Mouse (Mus musculus) kidney, postnatal 0 days (tissue): ENCODE results near the gene Btf3l4. TPM values are rescaled to one million over a fixed set of nuclear protein-coding genes. Genes with fewer than 3 reads are reported as not detected.

Experiments
- ATAC-seq: fragments of 200-750 bp; cut with Nextera tagmentation; replicated peaks from 2 replicates; pipeline ENCODE4 v1.8.0; 2017; ENCODE audit warnings: low read depth, moderate number of reproducible peaks, moderate TSS enrichment, moderate library complexity; ENCODE audit not compliant: low FRiP score
- DNase-seq: peaks from one replicate; pipeline ENCODE4 v3.0.0-alpha.2; 2016; ENCODE audit warnings: low spot score
- H3K27ac ChIP-seq: fragments of 300-500 bp; sonication (generic); 2 replicates; pipeline ENCODE4 v1.5.1; 2014; ENCODE audit warnings: mild to moderate bottlenecking
- H3K27me3 ChIP-seq: fragments of 300-500 bp; sonication (generic); 2 replicates; pipeline ENCODE4 v1.6.1; 2014; ENCODE audit warnings: low read length, mixed read lengths; ENCODE audit not compliant: insufficient read depth
- H3K36me3 ChIP-seq: fragments of 300-500 bp; sonication (generic); 2 replicates; pipeline ENCODE4 v1.6.1; 2014; ENCODE audit warnings: low read length, mixed read lengths; ENCODE audit not compliant: insufficient read depth
- H3K4me1 ChIP-seq: fragments of 300-500 bp; sonication (generic); replicated peaks from 2 replicates; pipeline ENCODE4 v1.6.1; 2014; ENCODE audit warnings: antibody characterized with exemption, low read length, mixed read lengths; ENCODE audit not compliant: insufficient read depth
- H3K4me2 ChIP-seq: fragments of 300-500 bp; sonication (generic); 2 replicates; pipeline ENCODE4 v1.6.1; 2014; ENCODE audit warnings: mild to moderate bottlenecking, low read length, moderate library complexity, mixed read lengths
- H3K4me3 ChIP-seq: fragments of 300-500 bp; sonication (generic); replicated peaks from 2 replicates; pipeline ENCODE4 v1.5.1; 2014; ENCODE audit warnings: low read depth, low read length
- H3K9ac ChIP-seq: fragments of 300-500 bp; sonication (generic); 2 replicates; pipeline ENCODE4 v1.6.1; 2014; ENCODE audit warnings: low read depth, low read length
- H3K9me3 ChIP-seq: fragments of 300-500 bp; sonication (generic); replicated peaks from 2 replicates; pipeline ENCODE4 v1.6.1; 2016; ENCODE audit warnings: low read length, inconsistent platforms, mixed read lengths
- CTCF ChIP-seq: IDR thresholded peaks from 2 replicates; pipeline ENCODE4 v1.5.1; 2016; ENCODE audit warnings: antibody characterized with exemption, low read depth, mild to moderate bottlenecking, moderate library complexity
- WGBS: fragments of 180-500 bp; shearing (Covaris S2); extraction: QIAGEN DNeasy Blood & Tissue Kit; methylation state at CpG from one replicate; pipeline ENCODE4 v1.1.7; 2014; 5-methylcytosine and 5-hydroxymethylcytosine counted together
- polyA plus RNA-seq: library from polyadenylated mRNA; unstranded; fragments of >200 nt; fragmentation: Nextera tagmentation; extraction: Ambion mirVana; gene quantifications from 2 replicates; pipeline ENCODE4 v1.2.1, GENCODE M21; 2015

Btf3l4 gene
- polyA plus RNA-seq, 1 experiment from 2014 or later = 174 TPM

DNA sequence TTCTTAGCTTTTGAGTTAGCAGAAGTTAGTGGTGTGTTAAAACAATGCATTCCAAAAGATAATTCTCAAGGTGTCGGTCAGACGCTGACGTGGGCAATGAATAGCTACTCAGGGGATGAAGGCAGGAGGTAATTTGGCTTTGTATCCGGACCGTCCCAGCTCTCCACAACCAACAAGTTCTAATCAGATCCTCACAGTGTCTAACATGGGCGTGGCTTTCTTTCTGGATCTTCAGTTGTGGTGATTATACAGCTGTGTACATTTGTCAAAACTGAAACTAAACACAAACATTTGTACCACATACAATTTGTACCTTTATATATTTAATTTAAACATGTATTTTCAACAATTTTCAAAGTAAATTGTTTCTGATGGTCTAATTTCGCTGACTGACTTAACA is 33.4 kb upstream of the Btf3l4 start:
- Histone ChIP-seq H3K27me3 (no peaks in the 10 kb centered on the region), H3K4me3 (no peak overlapping the region), H3K9ac (no peak overlapping the region), H3K4me1 (no peaks in the 10 kb centered on the region), H3K27ac (no peak overlapping the region), H3K9me3 (no peaks in the 10 kb centered on the region), H3K36me3 (peaks cover 11% of the 10 kb centered on the region; the same call in 1 of the 2 replicates), H3K4me2 (no peak overlapping the region)
- ATAC-seq = no peak
- no peak for TF ChIP-seq CTCF
- WGBS = 82% methylated on average over 7 of the region's 7 CpGs
- DNase-seq = no peak

DNA sequence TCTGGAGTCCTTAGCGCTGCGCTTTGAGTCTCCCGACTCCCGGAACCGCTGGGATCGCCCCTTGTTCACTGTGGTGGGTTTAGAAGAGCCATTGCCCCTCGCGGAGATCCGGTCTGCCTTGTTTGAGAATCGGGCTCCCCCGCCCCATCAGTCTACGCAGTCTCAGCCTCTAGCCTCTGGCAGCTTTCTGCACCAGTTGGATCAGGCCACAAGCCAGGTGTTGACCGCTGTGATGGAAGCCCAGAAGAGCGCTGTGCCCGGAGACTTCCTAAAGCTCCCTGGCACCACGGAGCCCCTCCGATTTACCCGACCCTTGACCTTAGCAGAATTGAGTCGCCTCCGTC is 15.1 kb upstream of the Btf3l4 start, which contains the start of gene A730015C16Rik:
A730015C16Rik (minus strand) TSS at position 115 of the 344 bp plus-strand sequence.
- Histone ChIP-seq H3K36me3 (peaks cover 4% of the 10 kb centered on the region; the same call in 1 of the 2 replicates), H3K27ac (peak within 1 kb of the TSS; percentile 98), H3K4me2 (peak within 1 kb of the TSS; percentile 98), H3K9me3 (no peaks in the 10 kb centered on the region), H3K4me3 (peak within 1 kb of the TSS; percentile 76), H3K9ac (peak within 1 kb of the TSS; percentile 86), H3K4me1 (peaks cover 7% of the 10 kb centered on the region), H3K27me3 (no peaks in the 10 kb centered on the region)
- DNase-seq = no peak
- ATAC-seq = peak; percentile 53; the same call in 1 of the 2 replicates
- no peak for TF ChIP-seq CTCF
- WGBS = 5% methylated on average over 20 of the region's 20 CpGs

DNA sequence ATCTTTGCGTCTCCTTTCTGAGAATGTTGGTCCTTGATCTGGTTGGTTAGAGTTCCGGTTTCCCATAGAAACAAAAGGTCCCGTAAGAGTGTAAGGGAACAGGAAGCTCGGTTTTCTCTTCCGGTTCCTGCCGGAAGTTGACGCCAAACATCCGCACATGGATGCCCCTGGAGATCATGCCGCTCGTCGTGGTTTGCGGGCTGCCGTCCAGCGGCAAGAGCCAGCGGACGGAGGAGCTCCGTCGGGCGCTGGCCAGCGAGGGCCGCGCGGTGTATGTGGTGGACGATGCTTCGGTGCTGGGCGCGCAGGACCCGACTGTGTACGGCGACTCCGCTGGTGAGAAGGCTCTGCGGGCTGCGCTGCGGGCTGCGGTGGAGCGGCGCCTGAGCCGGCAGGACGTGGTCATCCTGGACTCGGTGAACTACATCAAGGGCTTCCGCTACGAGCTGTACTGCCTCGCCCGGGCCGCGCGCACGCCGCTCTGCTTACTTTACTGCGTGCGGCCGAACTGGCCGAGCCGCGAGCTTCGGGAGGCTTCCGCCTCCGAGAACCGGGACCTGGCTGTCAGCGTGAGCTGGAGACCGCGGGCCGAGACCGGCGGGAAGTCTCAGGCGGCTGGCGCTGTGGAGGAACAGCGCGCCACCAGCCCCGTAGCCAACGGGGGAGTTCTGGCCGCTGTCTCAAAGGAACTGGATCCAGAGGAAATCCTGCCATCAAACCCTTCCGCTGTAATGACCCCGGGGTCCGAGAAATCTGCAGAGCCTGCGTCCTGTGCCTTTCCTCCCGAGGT is 14.5 kb upstream of the Btf3l4 start, which contains the start of gene Kti12:
Kti12 (plus strand) TSS at position 71 of the 790 bp plus-strand sequence.
- Histone ChIP-seq H3K27me3 (no peaks in the 10 kb centered on the region), H3K36me3 (no peaks in the 10 kb centered on the region), H3K27ac (peak within 1 kb of the TSS; percentile 98), H3K4me3 (peak within 1 kb of the TSS; percentile 76), H3K9ac (peak within 1 kb of the TSS; percentile 86), H3K9me3 (no peaks in the 10 kb centered on the region), H3K4me1 (peaks cover 7% of the 10 kb centered on the region), H3K4me2 (peak within 1 kb of the TSS; percentile 98)
- TF ChIP-seq CTCF = no peak
- WGBS = under 1% methylated on average over 72 of the region's 77 CpGs
- DNase-seq (peak; percentile 96), ATAC-seq (peak; percentile 85)

DNA sequence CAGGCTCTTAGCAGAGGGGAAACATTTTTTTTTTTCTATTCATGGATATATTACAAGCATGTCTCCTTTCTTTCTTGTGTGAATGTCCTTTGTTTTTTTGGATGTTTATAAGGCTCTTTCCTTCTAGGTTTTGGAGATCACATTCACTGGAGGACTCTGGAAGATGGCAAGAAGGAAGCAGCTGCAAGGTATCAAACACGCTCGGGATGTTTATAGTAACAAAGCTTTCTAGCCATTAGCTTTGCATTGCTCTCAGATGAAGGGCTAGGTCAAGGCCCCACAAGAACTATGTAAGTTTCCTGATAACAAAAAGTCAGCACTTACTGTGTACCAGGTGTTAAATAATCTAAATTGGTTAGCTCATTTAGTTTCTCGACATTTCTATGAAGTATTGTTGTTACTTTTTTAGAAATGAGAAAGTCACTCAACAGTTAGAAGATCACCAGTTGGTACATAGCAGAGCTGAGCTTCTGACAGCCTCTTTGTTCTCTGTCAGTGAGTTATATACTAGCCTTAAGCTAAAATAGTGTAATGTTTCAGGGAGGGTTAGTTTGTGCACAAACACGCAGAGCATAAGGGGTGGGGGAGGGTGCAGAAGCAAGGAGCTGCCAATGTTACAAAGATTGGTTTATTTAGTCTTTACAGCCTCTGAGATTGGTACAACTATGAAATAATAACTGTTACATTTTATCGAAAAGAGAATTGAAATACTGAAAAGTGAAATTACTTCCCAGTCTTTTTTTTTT is 12.6 kb upstream of the Btf3l4 start:
- Histone ChIP-seq H3K4me3 (no peak overlapping the region), H3K27ac (no peak overlapping the region), H3K9ac (no peak overlapping the region), H3K4me1 (peaks cover 7% of the 10 kb centered on the region), H3K36me3 (no peaks in the 10 kb centered on the region), H3K9me3 (no peaks in the 10 kb centered on the region), H3K27me3 (no peaks in the 10 kb centered on the region), H3K4me2 (no peak overlapping the region)
- WGBS = 51% methylated on average over 5 of the region's 5 CpGs
- peak; percentile 53 for DNase-seq
- TF ChIP-seq CTCF = no peak
- ATAC-seq = no peak

DNA sequence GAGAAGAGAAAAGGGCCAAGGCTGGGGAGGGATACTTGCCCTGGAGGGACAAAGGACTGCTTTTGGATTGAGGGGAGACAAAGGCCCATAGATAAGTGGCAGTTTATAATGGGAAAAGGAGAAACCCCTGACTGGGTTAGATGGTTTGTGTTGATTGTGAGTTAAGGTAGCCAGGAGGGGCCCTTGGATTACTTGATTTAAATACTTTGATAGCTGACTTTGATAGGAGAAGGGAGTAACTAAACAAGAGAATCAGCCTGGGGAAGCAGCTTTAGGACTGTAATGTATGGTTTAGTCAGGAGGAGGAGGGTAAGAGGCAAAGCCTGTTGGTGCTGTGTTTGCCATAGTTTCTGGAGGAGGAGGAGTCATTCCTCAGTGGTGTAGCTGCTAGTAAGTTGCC is 9.9 kb upstream of the Btf3l4 start:
- Histone ChIP-seq H3K27me3 (no peaks in the 10 kb centered on the region), H3K36me3 (no peaks in the 10 kb centered on the region), H3K4me3 (no peak overlapping the region), H3K4me1 (0 out of 2 replicates have a peak, but pooled peaks cover 3% of the 10 kb centered on the region), H3K9me3 (no peaks in the 10 kb centered on the region), H3K27ac (no peak overlapping the region), H3K4me2 (no peak overlapping the region), H3K9ac (no peak overlapping the region)
- ATAC-seq (no peak), DNase-seq (no peak)
- no peak for TF ChIP-seq CTCF

DNA sequence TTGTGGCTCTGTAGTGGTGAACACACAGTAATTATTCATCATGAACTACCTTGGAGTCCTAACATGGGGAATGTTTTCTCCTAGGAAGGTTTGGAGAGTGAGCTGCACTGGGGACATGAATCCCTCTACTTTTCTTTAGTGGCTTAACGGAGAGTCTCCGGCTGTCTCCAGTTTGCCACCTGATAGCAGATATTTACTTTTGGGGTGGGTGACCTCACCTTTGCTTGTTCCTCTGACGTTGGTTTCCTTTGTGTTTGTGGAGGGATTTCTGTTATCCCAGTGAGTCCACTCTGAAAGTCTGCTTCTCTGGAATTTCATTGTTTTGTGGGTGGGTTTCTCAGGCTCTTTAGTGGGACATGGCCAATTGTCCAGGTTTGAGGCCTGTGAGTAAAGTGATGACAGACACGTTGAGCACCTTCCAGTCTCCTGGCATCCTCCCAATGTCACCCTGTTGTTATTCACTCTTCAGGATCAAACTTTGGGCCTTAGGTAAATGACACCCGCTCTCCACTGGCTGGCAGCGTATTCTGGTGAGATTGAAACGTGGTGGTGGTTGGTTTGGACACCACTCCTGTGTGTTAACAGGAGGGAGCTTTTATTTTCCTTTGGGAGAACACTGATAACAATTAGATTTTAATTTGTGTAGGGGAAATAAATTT is 8.6 kb upstream of the Btf3l4 start:
- DNase-seq = no peak
- 83% methylated on average over 7 of the region's 7 CpGs for WGBS

More for the DNA sequence above, 8.6 kb upstream of the Btf3l4 start:
- H3K36me3 ChIP-seq = no peaks in the 10 kb centered on the region
- no peak for ATAC-seq
- H3K27ac ChIP-seq = no peak overlapping the region
- H3K4me2 ChIP-seq = no peak overlapping the region
- 0 out of 2 replicates have a peak, but pooled peaks cover 1% of the 10 kb centered on the region for H3K4me1 ChIP-seq
- H3K4me3 ChIP-seq = no peak overlapping the region
- no peak for TF ChIP-seq CTCF
- no peaks in the 10 kb centered on the region for H3K27me3 ChIP-seq
- no peaks in the 10 kb centered on the region for H3K9me3 ChIP-seq
- no peak overlapping the region for H3K9ac ChIP-seq
